Mouse (Mus musculus): ENCODE measurements around the gene Pdx1.

The Pdx1 gene

GRCm38 (mm10) chr5:147269926-147270672, at the start of gene Pdx1:
Gene Pdx1 (plus strand): TSS chr5:147269959.
- no peak for DNase-seq

GRCm38 (mm10) chr5:147227354-147228112, 42.2 kb upstream of the Pdx1 start:
- DNase-seq, result peak; percentile 77

- no peak for DNase-seq
Observed at GRCm38 (mm10) chr5:147235406-147236309, 34.1 kb upstream of the Pdx1 start.

GRCm38 (mm10) chr5:147243908-147244307, 25.9 kb upstream of the Pdx1 start:
- DNase-seq, result no peak

- DNase-seq, result no peak
Observed at GRCm38 (mm10) chr5:147260189-147260588, 9.6 kb upstream of the Pdx1 start.

GRCm38 (mm10) chr5:147260778-147261177, 9.0 kb upstream of the Pdx1 start:
- no peak for DNase-seq

GRCm38 (mm10) chr5:147261899-147262541, 7.7 kb upstream of the Pdx1 start:
- no peak for DNase-seq

GRCm38 (mm10) chr5:147263945-147264344, 5.8 kb upstream of the Pdx1 start:
- DNase-seq, result no peak

GRCm38 (mm10) chr5:147267434-147267833, 2.3 kb upstream of the Pdx1 start:
- DNase-seq, result no peak

- no peak for DNase-seq
Observed at GRCm38 (mm10) chr5:147268728-147269127, 1.0 kb upstream of the Pdx1 start.

GRCm38 (mm10) chr5:147269371-147269770, 388 bp upstream of the Pdx1 start:
- no peak for DNase-seq

GRCm38 (mm10) chr5:147270673-147271655, 1.2 kb downstream of the Pdx1 start:
- no peak for DNase-seq

GRCm38 (mm10) chr5:147272046-147272807, 2.5 kb downstream of the Pdx1 start:
- no peak for DNase-seq

GRCm38 (mm10) chr5:147272808-147273345, 3.1 kb downstream of the Pdx1 start:
- no peak for DNase-seq

- DNase-seq, result no peak
Observed at GRCm38 (mm10) chr5:147274174-147275141, 4.7 kb downstream of the Pdx1 start.

- DNase-seq, result no peak
Observed at GRCm38 (mm10) chr5:147275761-147276160, 6.0 kb downstream of the Pdx1 start.

GRCm38 (mm10) chr5:147276701-147277546, 7.2 kb downstream of the Pdx1 start:
- DNase-seq, result no peak

GRCm38 (mm10) chr5:147277547-147277925, 7.8 kb downstream of the Pdx1 start:
- DNase-seq, result no peak

All from thymus, postnatal 14 days (tissue).